Mouse (Mus musculus) effector memory CD4-positive, alpha-beta T cell, adult 7 months (primary cell): Measurements from ENCODE around the gene Tlr12. TPM values are rescaled to one million over a fixed set of nuclear protein-coding genes. Genes with fewer than 3 reads are reported as not detected.

Experiments used
- polyA plus RNA-seq: library from polyadenylated mRNA; unstranded; fragments of 100-300 nt; shearing (Covaris generic); gene quantifications from one replicate; pipeline ENCODE4 v1.2.1, GENCODE M21; 2017

Tlr12 gene
- 0.33 TPM for polyA plus RNA-seq

GRCm38 (mm10) chr4:128618246-128618911 is at the start of gene Tlr12:
Gene Tlr12 (minus strand): TSS chr4:128618619.

GRCm38 (mm10) chr4:128654505-128655381 is 36.3 kb upstream of the Tlr12 start, which contains the start of gene Phc2:
Gene Phc2 (plus strand): TSS chr4:128654702.

GRCm38 (mm10) chr4:128609925-128610402 is 8.5 kb downstream of the Tlr12 start, which contains the start of gene Zscan20:
Gene Zscan20 (minus strand): TSS chr4:128610098.

Other genes with a start within 250 kb of the Tlr12 start
- 1.8 TPM for gene Zscan20, start 8.5 kb downstream of the Tlr12 start, polyA plus RNA-seq
- 151 TPM for gene Phc2, start 36.1 kb upstream of the Tlr12 start, polyA plus RNA-seq
- 0.11 TPM for gene A3galt2, start 136.7 kb upstream of the Tlr12 start, polyA plus RNA-seq
- 15.8 TPM for gene Zfp362, start 187.4 kb upstream of the Tlr12 start, polyA plus RNA-seq